Mouse (Mus musculus) MEL (cell line): ENCODE data around the gene Soat1. TPM values are rescaled to one million over a fixed set of nuclear protein-coding genes. Genes with fewer than 3 reads are reported as not detected.
A peak's percentile ranks its signal among the peaks of the same experiment; 100 is the strongest.
"Not testable (repeated sequence)": the region's sequence is repeated elsewhere in the genome, so short reads cannot be mapped to it uniquely, and the experiment has no call there.

Experiments used
- DNase-seq: peaks from one replicate; pipeline ENCODE4 v3.0.0; 2011; ENCODE audit warnings: low read depth, low spot score
- H3K27ac ChIP-seq: 2 replicates; pipeline ENCODE4 v1.5.1; 2012; ENCODE audit warnings: low read depth, mild to moderate bottlenecking, control low read depth, low read length, moderate library complexity; ENCODE audit not compliant: control insufficient read depth
- H3K27me3 ChIP-seq, 2 experiments: fragments of 150-350 bp in 1 of 2; sonication (generic) in 1 of 2; 2 replicates each; pipeline ENCODE4 v1.6.1; 2012; ENCODE audit warnings: low read length in 2 of 2, mild to moderate bottlenecking in 2 of 2, improper control_type of control experiment in 1 of 2, moderate library complexity in 1 of 2; ENCODE audit not compliant: insufficient read depth in 2 of 2, control insufficient read depth in 1 of 2
- H3K36me3 ChIP-seq, 2 experiments: 2 replicates each; pipeline ENCODE4 v1.6.1; 2012 to 2014; ENCODE audit warnings: low read length in 2 of 2, improper control_type of control experiment in 1 of 2, inconsistent platforms in 1 of 2, mild to moderate bottlenecking in 1 of 2; ENCODE audit not compliant: insufficient read depth in 2 of 2, control insufficient read depth in 1 of 2
- H3K4me1 ChIP-seq, 2 experiments: fragments of 150-350 bp in 1 of 2; sonication (generic) in 1 of 2; 2 replicates each; pipeline ENCODE4 v1.6.1; 2012; ENCODE audit warnings: low read length in 2 of 2, improper control_type of control experiment in 1 of 2, mild to moderate bottlenecking in 1 of 2; ENCODE audit not compliant: insufficient read depth in 2 of 2, control insufficient read depth in 1 of 2
- H3K4me3 ChIP-seq, 2 experiments: fragments of 150-350 bp in 1 of 2; sonication (generic) in 1 of 2; 2 replicates each; pipeline ENCODE4 v1.5.1; 2012; ENCODE audit warnings: low read depth in 2 of 2, low read length in 2 of 2, mild to moderate bottlenecking in 2 of 2, moderate library complexity in 2 of 2, control low read depth in 1 of 2, improper control_type of control experiment in 1 of 2; ENCODE audit not compliant: control insufficient read depth in 1 of 2, insufficient read depth in 1 of 2
- H3K79me2 ChIP-seq: 2 replicates; pipeline ENCODE4 v1.6.1; 2012; ENCODE audit warnings: mild to moderate bottlenecking, low read length, moderate library complexity; ENCODE audit not compliant: control insufficient read depth, poor library complexity, insufficient read depth
- H3K9ac ChIP-seq: 2 replicates; pipeline ENCODE4 v1.6.1; 2012; ENCODE audit warnings: low read depth, mild to moderate bottlenecking, control low read depth, low read length, moderate library complexity; ENCODE audit not compliant: control insufficient read depth, poor library complexity, severe bottlenecking
- H3K9me3 ChIP-seq: fragments of 150-350 bp; sonication (generic); replicated peaks from 2 replicates; pipeline ENCODE4 v1.6.1; 2012; ENCODE audit warnings: mild to moderate bottlenecking, low read length, improper control_type of control experiment, moderate library complexity; ENCODE audit not compliant: insufficient read depth
- BHLHE40 ChIP-seq: IDR thresholded peaks from 2 replicates; pipeline ENCODE4 v1.6.1; 2012; ENCODE audit warnings: low read depth, mild to moderate bottlenecking, inconsistent platforms, low read length, improper control_type of control experiment, borderline replicate concordance
- CHD1 ChIP-seq: IDR thresholded peaks from 2 replicates; pipeline ENCODE4 v1.6.1; 2012; ENCODE audit warnings: low read depth, mild to moderate bottlenecking, inconsistent platforms, low read length, improper control_type of control experiment
- CHD2 ChIP-seq: IDR thresholded peaks from 2 replicates; pipeline ENCODE4 v1.6.1; 2011; ENCODE audit warnings: low read length, improper control_type of control experiment
- CTCF ChIP-seq, 3 experiments: IDR thresholded peaks in 2 of 3; conservative IDR thresholded peaks in 1 of 3; 2 replicates each; pipeline ENCODE4 v1.5.1; 2011 to 2012; ENCODE audit warnings: low read length in 3 of 3, low read depth in 2 of 3, mild to moderate bottlenecking in 2 of 3, improper control_type of control experiment in 1 of 3, inconsistent platforms in 1 of 3, mixed read lengths in 1 of 3, moderate library complexity in 1 of 3; ENCODE audit not compliant: control insufficient read depth in 1 of 3, insufficient read depth in 1 of 3, poor library complexity in 1 of 3, severe bottlenecking in 1 of 3
- E2F4 ChIP-seq: IDR thresholded peaks from 2 replicates; pipeline ENCODE4 v1.6.1; 2011; ENCODE audit warnings: low read depth, low read length, improper control_type of control experiment, borderline replicate concordance
- ETS1 ChIP-seq: IDR thresholded peaks from 2 replicates; pipeline ENCODE4 v1.6.1; 2012; ENCODE audit warnings: low read depth, mild to moderate bottlenecking, inconsistent platforms, low read length, improper control_type of control experiment, moderate library complexity
- GABPA ChIP-seq: IDR thresholded peaks from 2 replicates; pipeline ENCODE4 v1.6.1; 2012; ENCODE audit warnings: low read depth, mild to moderate bottlenecking, inconsistent platforms, low read length, improper control_type of control experiment, moderate library complexity
- GATA1 ChIP-seq: IDR thresholded peaks from 2 replicates; pipeline ENCODE4 v1.6.1; 2011; ENCODE audit warnings: low read depth, low read length, improper control_type of control experiment
- HCFC1 ChIP-seq: IDR thresholded peaks from 2 replicates; pipeline ENCODE4 v1.6.1; 2012; ENCODE audit warnings: low read depth, mild to moderate bottlenecking, inconsistent platforms, low read length, improper control_type of control experiment, moderate library complexity
- KAT2A ChIP-seq: conservative IDR thresholded peaks from 2 replicates; pipeline ENCODE4 v1.6.1; 2012; ENCODE audit warnings: low read depth, low read length, improper control_type of control experiment, inconsistent platforms
- MAFK ChIP-seq: IDR thresholded peaks from 2 replicates; pipeline ENCODE4 v1.6.1; 2011; ENCODE audit warnings: low read depth, mild to moderate bottlenecking, low read length, improper control_type of control experiment, borderline replicate concordance
- MAZ ChIP-seq: IDR thresholded peaks from 2 replicates; pipeline ENCODE4 v1.6.1; 2012; ENCODE audit warnings: low read depth, mild to moderate bottlenecking, inconsistent platforms, low read length, improper control_type of control experiment
- MXI1 ChIP-seq: IDR thresholded peaks from 2 replicates; pipeline ENCODE4 v1.6.1; 2011; ENCODE audit warnings: mild to moderate bottlenecking, low read depth, low read length, improper control_type of control experiment
- MYB ChIP-seq: IDR thresholded peaks from 2 replicates; pipeline ENCODE4 v1.6.1; 2011; ENCODE audit warnings: mild to moderate bottlenecking, low read depth, low read length, improper control_type of control experiment
- MYC ChIP-seq: IDR thresholded peaks from 2 replicates; pipeline ENCODE4 v1.6.1; 2011; ENCODE audit warnings: low read depth, mild to moderate bottlenecking, low read length, improper control_type of control experiment, moderate library complexity
- NELFE ChIP-seq: IDR thresholded peaks from 2 replicates; pipeline ENCODE4 v1.6.1; 2011; ENCODE audit warnings: low read depth, low read length, improper control_type of control experiment
- NRF1 ChIP-seq: IDR thresholded peaks from 2 replicates; pipeline ENCODE4 v1.6.1; 2014; ENCODE audit warnings: low read depth, mild to moderate bottlenecking, inconsistent platforms, low read length, improper control_type of control experiment, moderate library complexity; ENCODE audit not compliant: poor library complexity, insufficient read depth, severe bottlenecking
- POLR2A ChIP-seq, 2 experiments: IDR thresholded peaks; 2 replicates each; pipeline ENCODE4 v1.6.1; 2011 to 2012; ENCODE audit warnings: low read length in 2 of 2, mild to moderate bottlenecking in 2 of 2, control low read depth in 1 of 2, improper control_type of control experiment in 1 of 2, low read depth in 1 of 2, moderate library complexity in 1 of 2; ENCODE audit not compliant: control insufficient read depth in 1 of 2, insufficient read depth in 1 of 2, poor library complexity in 1 of 2
- POLR2AphosphoS2 ChIP-seq: IDR thresholded peaks from 2 replicates; pipeline ENCODE4 v1.6.1; 2011; ENCODE audit warnings: low read length, improper control_type of control experiment
- POLR2AphosphoS5 ChIP-seq: IDR thresholded peaks from 2 replicates; pipeline ENCODE4 v1.6.1; 2012; ENCODE audit warnings: low read depth, borderline replicate concordance, mild to moderate bottlenecking, inconsistent platforms, low read length, moderate library complexity, mixed read lengths
- RCOR1 ChIP-seq: IDR thresholded peaks from 2 replicates; pipeline ENCODE4 v1.6.1; 2012; ENCODE audit warnings: low read depth, mild to moderate bottlenecking, inconsistent platforms, low read length, improper control_type of control experiment
- SIN3A ChIP-seq: IDR thresholded peaks from 2 replicates; pipeline ENCODE4 v1.6.1; 2012; ENCODE audit warnings: low read length, improper control_type of control experiment, inconsistent platforms
- TAL1 ChIP-seq: IDR thresholded peaks from 2 replicates; pipeline ENCODE4 v1.6.1; 2012; ENCODE audit warnings: mild to moderate bottlenecking, inconsistent platforms, low read length, moderate library complexity, mixed read lengths
- TBP ChIP-seq: IDR thresholded peaks from 2 replicates; pipeline ENCODE4 v1.8.0; 2011; ENCODE audit warnings: low read depth, low read length, improper control_type of control experiment
- TCF12 ChIP-seq: IDR thresholded peaks from 2 replicates; pipeline ENCODE4 v1.6.1; 2014; ENCODE audit warnings: low read depth, mild to moderate bottlenecking, inconsistent platforms, low read length, improper control_type of control experiment, moderate library complexity
- UBTF ChIP-seq: IDR thresholded peaks from 2 replicates; pipeline ENCODE4 v1.6.1; 2012; ENCODE audit warnings: low read depth, mild to moderate bottlenecking, inconsistent platforms, low read length, improper control_type of control experiment, moderate library complexity, borderline replicate concordance; ENCODE audit not compliant: insufficient read depth
- USF1 ChIP-seq: IDR thresholded peaks from 2 replicates; pipeline ENCODE4 v1.6.1; 2014; ENCODE audit warnings: low read depth, mild to moderate bottlenecking, inconsistent platforms, low read length, improper control_type of control experiment, moderate library complexity
- USF2 ChIP-seq, 2 experiments: IDR thresholded peaks; 2 replicates each; pipeline ENCODE4 v1.6.1; 2011 to 2012; ENCODE audit warnings: improper control_type of control experiment in 2 of 2, low read length in 2 of 2, borderline replicate concordance in 1 of 2, inconsistent platforms in 1 of 2, low read depth in 1 of 2, mild to moderate bottlenecking in 1 of 2; ENCODE audit not compliant: insufficient read depth in 1 of 2
- ZC3H11A ChIP-seq: IDR thresholded peaks from 2 replicates; pipeline ENCODE4 v1.6.1; 2012; ENCODE audit warnings: low read depth, mild to moderate bottlenecking, inconsistent platforms, low read length, improper control_type of control experiment
- ZNF384 ChIP-seq: IDR thresholded peaks from 2 replicates; pipeline ENCODE4 v1.6.1; 2012; ENCODE audit warnings: low read depth, mild to moderate bottlenecking, inconsistent platforms, low read length, improper control_type of control experiment
- polyA plus RNA-seq, 2 experiments: library from polyadenylated mRNA; stranded (reverse) in 1 of 2; unstranded in 1 of 2; fragments of >175 nt in 1 of 2; fragments of >200 nt in 1 of 2; gene quantifications; 2 replicates each; pipeline versions ENCODE4 v1.2.1 to v1.2.4; 2012; ENCODE audit warnings: low replicate concordance in 2 of 2, low read depth in 1 of 2; ENCODE audit not compliant: insufficient read length in 2 of 2, insufficient read depth in 1 of 2, missing spikeins in 1 of 2
- total RNA-seq: library from RNA; depleted of rRNA; stranded (reverse); fragments of 300-350 nt; gene quantifications from 2 replicates; pipeline ENCODE4 v1.2.3, GENCODE M21; 2012; rRNA removed

The Soat1 gene
- total RNA-seq = 2.7 and 7.7 TPM in 2 replicates
- 10 to 100 TPM in 1 of 2 experiments, not detected in 1; 10.5 TPM for polyA plus RNA-seq

DNA sequence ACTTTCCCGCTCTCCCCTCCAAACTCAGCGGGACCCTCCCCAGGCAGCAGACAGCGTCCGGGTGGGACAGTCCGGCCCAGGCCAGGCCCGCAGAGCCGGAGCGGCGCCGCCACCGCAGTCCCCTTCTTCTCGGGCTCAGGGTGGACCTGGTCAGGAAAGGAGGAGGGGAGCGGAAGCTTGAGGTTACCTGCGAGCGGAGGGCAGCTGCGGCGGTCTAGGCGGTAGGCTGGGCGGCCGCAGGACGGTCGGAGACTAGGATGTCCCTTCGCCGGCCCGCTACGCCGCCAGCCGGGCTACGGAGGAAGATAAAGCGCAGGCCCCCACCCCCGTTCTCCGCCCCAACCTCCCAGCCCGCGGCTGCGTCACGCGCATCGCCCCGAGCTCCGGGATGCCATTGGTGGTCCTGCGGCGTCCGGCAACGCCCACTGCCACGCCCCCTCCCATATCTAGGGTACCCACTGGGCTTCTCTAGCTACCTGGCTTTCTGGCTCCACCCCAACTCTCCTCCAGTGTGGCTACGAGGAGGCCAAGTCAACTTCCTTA, at the start of gene Soat1:
Gene Soat1 (minus strand): TSS at position 371 of the 543 bp plus-strand sequence.
- Histone ChIP-seq H3K9ac (peak within 1 kb of the TSS; percentile 62), H3K9me3 (no peaks in the 10 kb centered on the region), H3K79me2 (no peaks in the 10 kb centered on the region; the same call in 1 of the 2 replicates), H3K4me3 (peak within 1 kb of the TSS; percentile 59 to 73), H3K27me3 (peaks cover 0 to 3% of the 10 kb centered on the region in 2 experiments; a peak in 1 of 4 replicates), H3K4me1 (peaks cover 2 to 3% of the 10 kb centered on the region in 2 experiments; a peak in 3 of 4 replicates), H3K27ac (no peak within 1 kb of the TSS), H3K36me3 (no peaks in the 10 kb centered on the region)
- 0 out of 2 replicates have a peak, but pooled peaks have one; percentile 48 for TF ChIP-seq HCFC1
- TF ChIP-seq POLR2AphosphoS5 = no peak
- no peak for TF ChIP-seq TBP
- TF ChIP-seq ETS1 = 0 out of 2 replicates have a peak, but pooled peaks have one; percentile 15
- 0 out of 2 replicates have a peak, but pooled peaks have one; percentile 23 for TF ChIP-seq NELFE
- TF ChIP-seq RCOR1 = peak; percentile 71; the same call in 1 of the 2 replicates
- no peak for TF ChIP-seq KAT2A
- TF ChIP-seq UBTF = no peak
- peak; percentile 55; the same call in 1 of the 2 replicates for TF ChIP-seq NRF1
- TF ChIP-seq BHLHE40 = no peak; the same call in 1 of the 2 replicates
- peak; percentile 32; the same call in 1 of the 2 replicates for TF ChIP-seq USF1
- no peak for TF ChIP-seq CHD2
- TF ChIP-seq CTCF (IDR thresholded peaks at IDR 0.05 in 2 of 3, conservative IDR thresholded peaks at IDR 0.05 in 1 of 3; ENCODE audit: control insufficient read depth in 1 of 3, insufficient read depth in 1 of 3, low read depth in 2 of 3, low read length in 3 of 3, poor library complexity in 1 of 3, severe bottlenecking in 1 of 3) = 0 out of 6 replicates have a peak, but pooled peaks of 1 of the 3 experiments have one; percentile 2
- TF ChIP-seq ZC3H11A = no peak
- TF ChIP-seq GABPA = no peak
- peak; percentile 94 for TF ChIP-seq MAZ
- TF ChIP-seq USF2 (IDR thresholded peaks at IDR 0.05; ENCODE audit: borderline replicate concordance in 1 of 2, insufficient read depth in 1 of 2, low read depth in 1 of 2, low read length in 2 of 2) = no peak
- TF ChIP-seq SIN3A = peak; percentile 49; the same call in 1 of the 2 replicates
- TF ChIP-seq GATA1 = 0 out of 2 replicates have a peak, but pooled peaks have one; percentile 7
- TF ChIP-seq MAFK = no peak
- TF ChIP-seq TCF12 = 0 out of 2 replicates have a peak, but pooled peaks have one; percentile 18
- no peak for TF ChIP-seq TAL1
- no peak for TF ChIP-seq MYC
- no peak for TF ChIP-seq CHD1
- TF ChIP-seq E2F4 = no peak
- no peak for TF ChIP-seq POLR2AphosphoS2
- no peak for TF ChIP-seq ZNF384
- no peak for TF ChIP-seq MXI1
- peak in 1 of 2 experiments; percentile 45; a peak in 1 of 4 replicates for TF ChIP-seq POLR2A (IDR thresholded peaks at IDR 0.05; ENCODE audit: control insufficient read depth in 1 of 2, insufficient read depth in 1 of 2, low read depth in 1 of 2, low read length in 2 of 2, poor library complexity in 1 of 2)
- no peak for TF ChIP-seq MYB
- DNase-seq = peak; percentile 94

DNA sequence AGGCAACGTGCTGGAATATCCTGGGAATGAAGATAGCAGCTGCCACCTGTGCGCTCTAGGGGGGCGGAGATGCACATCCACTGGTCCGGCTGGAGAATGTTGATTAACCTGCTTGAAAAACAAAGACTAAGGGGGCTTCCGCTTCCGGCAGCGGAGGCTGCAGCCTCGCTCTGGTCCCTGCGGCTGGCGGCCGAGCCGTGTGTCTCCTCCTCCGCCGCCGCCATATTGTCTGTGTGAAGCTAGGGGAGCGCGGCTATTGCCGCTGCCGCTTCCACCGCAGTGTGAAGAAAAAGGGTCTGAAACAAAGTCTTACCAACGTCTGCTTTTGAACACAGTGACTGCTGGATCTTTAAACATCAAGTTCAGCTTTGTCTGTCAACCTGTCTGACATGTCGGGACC, 49.7 kb upstream of the Soat1 start, which contains the start of gene Gm10031:
Gene Gm10031 (plus strand): TSS at position 171 of the 400 bp plus-strand sequence.
- not testable (repeated sequence) for H3K27ac ChIP-seq, H3K27me3 ChIP-seq, H3K79me2 ChIP-seq, DNase-seq, H3K9ac ChIP-seq, H3K36me3 ChIP-seq, H3K4me1 ChIP-seq, H3K4me3 ChIP-seq, H3K9me3 ChIP-seq
